ENCODE assay signal across 8 mouse cellular contexts in genomic region chr8:84892993-84893708, GRCm38 (mm10). TPM values are rescaled to one million over a fixed set of nuclear protein-coding genes. Genes with fewer than 3 reads are reported as not detected.
DNase-seq lines count a peak whose midpoint lies in the region; ATAC-seq and TF ChIP-seq lines count a peak whose summit lies in the region.

No protein-coding gene starts in this region.

- peak; percentile 92 for DNase-seq in heart, adult 11 months
- DNase-seq in heart, postnatal 10 days = no peak
- DNase-seq in intestine, embryonic 14.5 days (ENCODE audit: low spot score) = no peak
- peak; percentile 23 for DNase-seq in lung, postnatal 10 days
- DNase-seq in retina, postnatal 1 day = no peak
- DNase-seq in ovary, postnatal 14 days (ENCODE audit: low spot score) = no peak
- DNase-seq in spleen, postnatal 36 days (ENCODE audit: low spot score in 2 of 2) = no peak

- intact Hi-C loops in heart, postnatal 10 days (cut with DNase I) = no loop called here

- H3K4me2 ChIP-seq in intestine, embryonic 14.5 days (ENCODE audit: low read length) = peak overlapping the region; percentile 87

- H3K9me3 ChIP-seq in intestine, embryonic 14.5 days (ENCODE audit: control insufficient read depth, low read length) = no peaks in the 10 kb centered on the region

- H3K27ac ChIP-seq in bone marrow macrophage, adult 2 months (ENCODE audit: insufficient read depth, low read depth, low read length) = no peak overlapping the region
- no peak overlapping the region for H3K27ac ChIP-seq in intestine, embryonic 14.5 days (ENCODE audit: low read depth)

- peaks cover 16% of the 10 kb centered on the region for H3K36me3 ChIP-seq in intestine, embryonic 14.5 days (ENCODE audit: control insufficient read depth, insufficient read depth, low read length)

- peak; percentile 47; the same call in 1 of the 2 replicates for ATAC-seq in intestine, embryonic 14.5 days (replicated peaks; ENCODE audit: low FRiP score, low TSS enrichment, low read depth)

- TF ChIP-seq CTCF in bone marrow macrophage, adult 2 months (IDR thresholded peaks at IDR 0.05; ENCODE audit: low read depth, low read length) = no peak

- 0 out of 2 replicates have a peak, but pooled peaks cover 2% of the 10 kb centered on the region for H3K4me1 ChIP-seq in bone marrow macrophage, adult 2 months (ENCODE audit: control insufficient read depth, insufficient read depth, low read length)
- peaks cover 8% of the 10 kb centered on the region for H3K4me1 ChIP-seq in intestine, embryonic 14.5 days (replicated peaks; ENCODE audit: control insufficient read depth, insufficient read depth, low read length)

- 8% methylated on average over 31 of the region's 31 CpGs for WGBS in intestine, embryonic 14.5 days

- no peaks in the 10 kb centered on the region for H3K27me3 ChIP-seq in intestine, embryonic 14.5 days (replicated peaks; ENCODE audit: control insufficient read depth, insufficient read depth, low read length)

- no peak for TF ChIP-seq POLR2A in bone marrow macrophage, adult 2 months (IDR thresholded peaks at IDR 0.05; ENCODE audit: borderline replicate concordance, low read depth, low read length)

- H3K9ac ChIP-seq in intestine, embryonic 14.5 days (ENCODE audit: low read length) = peak overlapping the region; percentile 58

- H3K4me3 ChIP-seq in bone marrow macrophage, adult 2 months (ENCODE audit: insufficient read depth, low read length) = peak overlapping the region; percentile 91
- H3K4me3 ChIP-seq in intestine, embryonic 14.5 days (ENCODE audit: low read depth, low read length) = peak overlapping the region; percentile 74

RNA-seq across cellular contexts. Expression of gene Gcdh, which starts 0.6 kb away (rescaled TPM):
- 10 to 100 TPM; 31.7 to 32.8 TPM for total RNA-seq in heart, postnatal 10 days (2021)
- polyA plus RNA-seq in bone marrow macrophage, adult 2 months (2012; ENCODE audit: insufficient read depth, insufficient read length, missing spikeins) = 13.4 and 17.6 TPM in 2 replicates
- 35.7 and 37.8 TPM in 2 replicates for polyA plus RNA-seq in intestine, embryonic 14.5 days (2014; fragmentation: Nextera tagmentation; extraction: Ambion mirVana)

RNA-seq across cellular contexts. Expression of gene Klf1, which starts 8.6 kb away (rescaled TPM):
- total RNA-seq in heart, postnatal 10 days (2021) = under 1 TPM; 0.17 to 0.22 TPM
- polyA plus RNA-seq in bone marrow macrophage, adult 2 months (2012; ENCODE audit: insufficient read depth, insufficient read length, missing spikeins) = not detected in 2 replicates
- polyA plus RNA-seq in intestine, embryonic 14.5 days (2014; fragmentation: Nextera tagmentation; extraction: Ambion mirVana) = 0.77 and 1.8 TPM in 2 replicates

RNA-seq across cellular contexts. Expression of gene Dnase2a, which starts 15.2 kb away (rescaled TPM):
- total RNA-seq in heart, postnatal 10 days (2021) = 1 to 10 TPM; 6.4 to 7.3 TPM
- 109 and 119 TPM in 2 replicates for polyA plus RNA-seq in bone marrow macrophage, adult 2 months (2012; ENCODE audit: insufficient read depth, insufficient read length, missing spikeins)
- 8.3 and 8.6 TPM in 2 replicates for polyA plus RNA-seq in intestine, embryonic 14.5 days (2014; fragmentation: Nextera tagmentation; extraction: Ambion mirVana)

RNA-seq across cellular contexts. Expression of gene Syce2, which starts 21.2 kb away (rescaled TPM):
- 1 to 10 TPM; 6.9 TPM for total RNA-seq in heart, postnatal 10 days (2021)
- polyA plus RNA-seq in bone marrow macrophage, adult 2 months (2012; ENCODE audit: insufficient read depth, insufficient read length, missing spikeins) = 19.4 and 19.6 TPM in 2 replicates
- polyA plus RNA-seq in intestine, embryonic 14.5 days (2014; fragmentation: Nextera tagmentation; extraction: Ambion mirVana) = 67.9 and 68.9 TPM in 2 replicates

RNA-seq across cellular contexts. Expression of gene Farsa, which starts 36.4 kb away (rescaled TPM):
- total RNA-seq in heart, postnatal 10 days (2021) = 10 to 100 TPM; 31.7 to 32.5 TPM
- polyA plus RNA-seq in bone marrow macrophage, adult 2 months (2012; ENCODE audit: insufficient read depth, insufficient read length, missing spikeins) = 23.1 and 30.5 TPM in 2 replicates
- 89.0 TPM in 2 replicates for polyA plus RNA-seq in intestine, embryonic 14.5 days (2014; fragmentation: Nextera tagmentation; extraction: Ambion mirVana)

Comparison
In these comparisons a context has a peak if more than half of its experiments do, and no peak if none do; other contexts are left out.
1. DNase-seq: peak in heart, adult 11 months (single experiment) and lung, postnatal 10 days (single experiment); none in heart, postnatal 10 days (0 of 2), intestine, embryonic 14.5 days (single experiment), retina, postnatal 1 day (single experiment), ovary, postnatal 14 days (single experiment) and spleen, postnatal 36 days (0 of 2).
2. RNA of gene Dnase2a, which starts 15.2 kb away (polyA plus RNA-seq): 109 to 119 TPM in bone marrow macrophage, adult 2 months; 8.3 to 8.6 TPM in intestine, embryonic 14.5 days; every median in the first group is over 10 times any median in the second.